Mouse (Mus musculus) heart, postnatal 36 days (tissue): ENCODE results near the gene Retreg1. TPM values are rescaled to one million over a fixed set of nuclear protein-coding genes. Genes with fewer than 3 reads are reported as not detected.

Source experiments
- DNase-seq, 2 experiments: peaks; one replicate each; pipeline ENCODE4 v3.0.0; 2021 to 2022
- intact Hi-C: fragments of 180-260 bp; cut with DNase I; formaldehyde crosslinking; loops from one replicate; pipeline ENCODE4 v1.15.1; 2025
- total RNA-seq, 2 experiments: library from RNA; stranded (reverse); gene quantifications; 2 replicates each; pipeline ENCODE4 v1.2.3; 2021

Gene Retreg1
- 100 to 1,000 TPM; 319 to 364 TPM for total RNA-seq

DNA sequence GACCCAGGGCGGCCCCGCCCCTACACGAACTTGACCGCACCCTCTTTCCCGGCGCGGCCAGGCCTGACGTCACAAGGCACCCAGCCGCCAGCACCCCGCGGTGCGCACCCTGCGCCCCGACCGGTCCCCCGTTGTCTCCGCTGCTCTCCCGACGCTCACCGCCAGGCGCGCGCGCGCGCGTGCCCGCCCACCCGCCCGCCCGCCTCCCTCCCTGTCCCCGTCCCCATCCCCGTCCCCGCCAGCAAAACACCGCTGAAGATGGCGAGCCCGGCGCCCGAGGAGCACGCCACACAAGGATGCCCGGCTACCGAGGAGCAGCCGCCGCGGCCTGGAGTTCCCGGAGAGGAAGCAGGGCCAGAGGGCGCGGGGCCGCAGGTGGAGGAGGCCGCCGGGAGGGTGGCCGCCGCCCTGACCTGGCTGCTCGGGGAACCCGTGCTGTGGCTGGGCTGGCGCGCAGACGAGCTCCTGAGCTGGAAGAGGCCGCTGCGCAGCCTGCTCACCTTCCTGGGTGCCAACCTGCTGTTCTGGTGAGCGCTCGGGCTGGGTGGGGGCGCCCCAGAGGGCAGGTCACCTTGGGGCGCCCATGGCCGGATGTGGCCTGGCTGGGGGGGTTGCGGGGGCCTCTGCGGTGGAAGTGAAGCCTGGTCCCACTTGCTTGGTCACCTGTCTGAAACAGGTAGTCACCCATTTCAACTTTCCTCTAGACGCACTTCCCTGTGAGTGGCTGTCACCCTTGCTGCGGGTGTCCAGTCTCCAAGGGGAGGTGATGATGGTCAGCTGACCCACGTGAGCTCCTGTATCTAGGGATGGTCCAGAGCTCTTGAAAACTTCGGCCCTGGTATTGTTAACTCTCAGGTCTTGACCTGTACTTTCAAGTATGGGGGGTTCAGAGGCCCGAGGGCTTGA lies at the start of gene Retreg1:
TSS of gene Retreg1 (plus strand) at position 95 of the 906 bp plus-strand sequence.
- peak; percentile 79 for DNase-seq
- intact Hi-C loops: no loop called here

DNA sequence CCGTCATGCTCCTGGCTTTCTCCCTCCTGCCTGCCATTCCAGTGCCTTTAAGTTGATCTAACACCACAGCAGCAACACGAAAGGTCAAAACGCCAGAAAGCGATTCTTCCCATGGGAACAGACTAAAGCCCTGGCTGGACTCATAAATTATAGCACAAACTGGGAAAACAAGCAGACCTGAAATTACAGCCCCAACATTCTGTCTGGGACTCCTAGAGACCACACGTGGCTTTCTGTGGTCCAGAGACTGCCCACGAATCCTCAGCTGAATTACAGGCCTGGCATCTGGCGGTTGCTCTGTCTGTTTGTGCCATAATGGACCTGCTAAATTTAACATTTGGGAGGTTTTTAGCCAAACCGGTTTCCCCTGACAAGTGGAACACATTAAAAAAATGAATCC lies 48.9 kb upstream of the Retreg1 start:
- intact Hi-C loops: no loop called here
- no peak for DNase-seq

DNA sequence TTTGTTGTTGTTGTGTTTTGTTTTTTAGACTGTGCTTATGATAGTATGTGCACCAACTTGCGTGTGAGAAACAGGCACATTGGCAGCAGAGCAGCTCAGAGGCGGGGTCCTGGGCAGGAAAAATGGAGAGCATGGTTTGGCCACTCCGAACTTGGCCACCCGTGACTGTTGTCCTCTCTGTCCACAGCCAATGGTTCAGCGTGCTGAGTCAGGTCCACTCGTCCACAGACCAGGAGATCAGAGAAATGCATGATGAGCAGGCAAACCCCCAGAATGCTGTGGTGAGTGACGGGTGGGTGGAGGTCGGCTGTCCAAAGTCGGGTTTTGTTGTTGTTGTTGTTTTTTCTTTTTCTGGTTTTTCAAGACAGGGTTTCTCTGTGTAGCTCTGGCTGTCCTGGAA lies 47.5 kb upstream of the Retreg1 start:
- DNase-seq: no peak
- intact Hi-C loops: no loop called here

DNA sequence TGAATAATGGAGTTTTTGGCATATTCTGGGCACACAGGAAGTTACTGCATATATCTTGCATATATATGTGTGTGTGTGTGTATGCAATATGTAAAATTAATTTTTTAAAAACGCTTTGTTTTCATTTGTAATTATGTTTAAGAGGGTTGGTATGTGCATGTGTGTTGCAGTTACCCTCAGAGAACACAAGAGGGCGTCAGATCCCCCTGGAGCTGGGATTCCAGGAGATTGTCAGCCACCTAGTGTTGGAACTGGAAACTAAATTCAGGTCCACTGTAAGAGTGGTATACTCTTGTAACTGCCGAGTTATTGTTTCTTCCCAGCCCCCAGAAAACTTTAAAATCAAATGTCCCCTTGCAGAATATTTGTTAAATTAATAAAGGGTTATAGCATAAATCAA lies 46.6 kb upstream of the Retreg1 start:
- intact Hi-C loops: no loop called here
- no peak for DNase-seq

DNA sequence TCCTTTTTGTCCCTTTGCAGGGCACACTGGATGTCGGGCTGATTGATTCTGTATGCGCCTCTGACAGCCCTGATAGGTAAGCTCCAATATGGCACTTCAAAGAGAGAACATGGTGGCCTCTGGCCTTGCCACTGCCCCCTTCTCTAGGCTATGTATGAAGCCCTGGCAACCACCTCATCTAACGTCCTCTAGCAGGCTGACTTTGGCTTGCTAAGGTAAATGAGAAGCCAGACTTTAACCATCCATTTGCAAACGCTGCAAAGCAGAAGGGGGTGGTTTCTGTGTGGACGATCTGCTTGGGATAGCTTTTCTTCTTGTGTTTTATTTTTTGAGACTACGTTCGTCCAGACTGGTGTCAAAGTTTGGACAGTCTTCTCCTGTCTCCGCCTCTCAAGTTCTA lies 45.8 kb upstream of the Retreg1 start:
- DNase-seq: no peak
- intact Hi-C loops: no loop called here

DNA sequence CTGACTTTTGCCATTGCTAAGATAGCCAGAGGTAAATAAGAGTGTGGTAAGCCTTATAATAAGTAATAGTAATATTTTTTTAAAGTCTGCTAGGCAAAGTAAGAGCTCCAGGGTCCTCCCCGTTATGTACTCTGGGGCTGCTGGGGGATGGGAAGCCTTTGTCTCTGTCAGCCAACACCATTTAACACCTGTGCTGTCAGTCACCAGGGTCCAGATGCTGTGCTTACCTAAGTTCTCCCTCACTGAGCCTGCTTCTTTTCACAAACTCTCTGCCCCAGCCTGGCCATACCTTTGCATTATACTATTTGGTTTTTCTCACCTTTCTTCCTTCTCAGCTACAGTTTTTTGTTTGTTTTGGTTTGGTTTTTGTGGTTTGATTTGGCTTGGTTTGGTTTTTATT lies 45.1 kb upstream of the Retreg1 start:
- intact Hi-C loops: no loop called here
- DNase-seq: no peak

DNA sequence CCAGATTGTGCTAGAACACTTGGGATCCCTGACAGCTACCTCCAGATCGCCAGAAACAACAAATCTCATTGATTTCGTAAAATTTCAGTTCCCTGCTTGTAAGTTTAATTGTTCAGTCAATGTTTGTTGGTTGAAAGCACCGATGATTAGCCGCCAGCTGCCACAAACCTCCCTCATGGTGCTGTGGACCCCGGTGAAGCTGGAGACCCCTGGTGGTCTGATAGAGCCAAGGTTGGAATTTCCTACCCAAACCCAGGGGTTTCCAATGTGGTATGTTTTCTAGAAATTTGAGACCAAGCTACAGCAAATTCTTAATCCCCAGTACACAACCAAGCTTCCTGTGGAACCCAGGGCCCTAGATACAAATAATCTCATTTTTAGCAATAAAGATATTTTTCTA lies 41.3 kb upstream of the Retreg1 start:
- intact Hi-C loops: no loop called here
- DNase-seq: no peak

DNA sequence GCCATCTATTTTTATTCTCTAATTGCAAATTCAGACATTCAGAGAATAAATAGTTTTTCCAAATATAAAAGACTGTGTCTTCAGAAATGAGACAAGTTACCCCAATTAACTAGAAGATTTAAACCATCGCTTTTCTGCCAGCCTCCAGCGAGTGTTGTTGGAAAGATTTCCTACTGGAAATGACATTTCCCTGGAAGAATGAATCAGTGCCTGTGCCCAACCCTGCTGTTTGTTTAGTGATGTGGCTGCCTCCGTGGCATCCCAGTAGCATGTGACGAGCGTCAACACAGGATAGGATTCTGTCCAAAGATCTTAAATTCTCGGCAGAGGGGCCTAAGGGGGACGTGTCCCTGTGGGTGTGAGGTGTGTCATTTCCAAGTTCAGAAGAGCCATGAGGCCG lies 40.8 kb upstream of the Retreg1 start:
- intact Hi-C loops: no loop called here
- DNase-seq: no peak

DNA sequence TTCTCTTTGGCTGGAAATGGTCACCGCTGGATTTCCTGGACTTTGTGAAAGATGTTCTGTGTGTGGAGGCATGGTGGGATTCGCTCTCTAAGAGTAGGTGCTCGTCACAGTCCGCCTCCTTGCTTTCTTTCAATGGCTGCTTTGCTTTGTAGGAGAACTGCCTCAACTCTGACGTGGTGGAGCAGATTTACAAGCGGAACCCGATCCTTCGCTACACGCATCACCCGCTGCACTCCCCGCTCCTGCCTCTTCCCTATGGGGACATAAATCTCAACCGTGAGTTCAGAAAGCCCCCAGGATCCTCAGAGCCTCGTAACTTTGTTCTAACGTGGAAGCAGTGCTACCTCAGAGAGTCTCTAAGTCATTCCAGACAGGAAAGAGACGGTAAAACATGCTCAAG lies 39.9 kb upstream of the Retreg1 start:
- intact Hi-C loops: no loop called here
- DNase-seq: no peak

DNA sequence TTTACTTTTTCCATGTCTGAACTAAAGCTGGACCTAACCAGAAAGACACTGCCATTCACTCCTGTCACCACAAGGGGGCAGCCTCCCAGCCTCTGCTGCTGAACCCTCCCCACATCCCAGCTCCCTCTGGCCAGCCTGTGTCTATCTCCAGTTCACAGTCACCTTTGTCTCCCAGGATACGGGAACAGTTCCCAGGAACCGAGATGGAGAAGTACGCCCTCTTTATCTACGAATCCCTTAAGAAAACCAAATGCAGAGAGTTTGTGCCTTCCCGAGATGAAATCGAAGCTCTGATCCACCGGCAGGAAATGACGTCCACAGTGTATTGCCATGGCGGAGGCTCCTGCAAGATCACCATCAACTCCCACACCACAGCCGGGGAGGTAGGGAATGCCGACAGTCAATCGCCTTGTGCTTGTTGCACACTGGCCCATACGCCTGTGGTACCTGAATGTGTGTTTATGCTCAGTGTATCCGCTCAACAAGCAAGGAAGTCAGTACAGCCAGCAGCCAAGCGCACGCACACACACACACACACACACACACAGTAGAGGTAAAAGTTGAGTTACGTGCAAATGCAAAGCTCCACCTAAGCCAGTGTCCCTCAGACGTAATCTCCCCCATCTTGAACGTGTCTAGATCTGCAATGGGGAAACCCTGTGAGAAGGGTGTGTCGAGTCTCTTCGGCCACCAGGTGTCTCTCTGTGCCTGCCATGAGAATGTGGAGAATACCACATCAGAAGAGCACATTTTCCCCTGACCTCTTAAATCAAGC lies 37.5 kb upstream of the Retreg1 start:
- intact Hi-C loops: loop anchor here (2.0 to 5.0 kb wide), 4 partner anchors 97 to 522 kb away; partner anchors contain the start of gene Zfp622

DNA sequence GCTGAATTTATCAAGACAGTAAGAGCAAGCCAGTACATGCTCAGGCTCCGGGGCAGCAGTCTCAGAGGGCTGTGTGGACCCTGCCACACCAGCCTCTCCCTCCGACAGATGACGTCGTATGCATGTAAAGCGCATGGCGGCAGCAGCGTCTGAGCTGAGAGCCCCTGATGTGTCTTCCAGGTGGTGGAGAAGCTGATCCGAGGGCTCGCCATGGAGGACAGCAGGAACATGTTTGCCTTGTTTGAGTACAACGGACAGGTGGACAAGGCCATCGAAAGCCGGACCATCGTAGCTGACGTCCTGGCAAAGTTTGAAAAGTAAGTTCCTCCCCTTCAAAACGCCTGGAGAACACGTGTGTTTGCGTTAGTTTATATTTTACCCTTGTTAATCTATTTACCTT lies 36.6 kb upstream of the Retreg1 start:
- intact Hi-C loops: loop anchor here (5.0 kb wide), 3 partner anchors 96 to 521 kb away; partner anchors contain the start of gene Zfp622
- no peak for DNase-seq

More for the DNA sequence above, 37.5 kb upstream of the Retreg1 start:
- DNase-seq: peak; percentile 75 to 78

DNA sequence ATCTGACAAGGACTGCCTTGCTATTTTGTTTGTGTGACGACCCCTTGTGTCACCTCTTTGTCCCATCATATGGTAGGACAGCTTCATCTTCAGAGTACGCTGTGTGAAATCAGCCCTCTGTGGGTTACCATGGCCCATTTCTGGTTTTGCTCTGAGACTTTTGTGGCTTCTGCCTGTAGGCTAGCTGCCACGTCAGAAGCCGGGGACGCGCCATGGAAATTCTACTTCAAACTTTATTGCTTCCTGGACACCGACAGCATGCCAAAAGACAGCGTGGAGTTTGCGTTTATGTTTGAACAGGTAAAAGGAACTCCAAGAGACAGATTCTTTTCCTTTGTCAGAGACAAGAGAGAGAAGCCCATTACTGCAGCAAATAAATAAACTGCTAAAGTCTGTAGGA lies 36.1 kb upstream of the Retreg1 start:
- no peak for DNase-seq
- intact Hi-C loops: loop anchor here (5.0 kb wide), 3 partner anchors 95 to 520 kb away; partner anchors contain the start of gene Zfp622

DNA sequence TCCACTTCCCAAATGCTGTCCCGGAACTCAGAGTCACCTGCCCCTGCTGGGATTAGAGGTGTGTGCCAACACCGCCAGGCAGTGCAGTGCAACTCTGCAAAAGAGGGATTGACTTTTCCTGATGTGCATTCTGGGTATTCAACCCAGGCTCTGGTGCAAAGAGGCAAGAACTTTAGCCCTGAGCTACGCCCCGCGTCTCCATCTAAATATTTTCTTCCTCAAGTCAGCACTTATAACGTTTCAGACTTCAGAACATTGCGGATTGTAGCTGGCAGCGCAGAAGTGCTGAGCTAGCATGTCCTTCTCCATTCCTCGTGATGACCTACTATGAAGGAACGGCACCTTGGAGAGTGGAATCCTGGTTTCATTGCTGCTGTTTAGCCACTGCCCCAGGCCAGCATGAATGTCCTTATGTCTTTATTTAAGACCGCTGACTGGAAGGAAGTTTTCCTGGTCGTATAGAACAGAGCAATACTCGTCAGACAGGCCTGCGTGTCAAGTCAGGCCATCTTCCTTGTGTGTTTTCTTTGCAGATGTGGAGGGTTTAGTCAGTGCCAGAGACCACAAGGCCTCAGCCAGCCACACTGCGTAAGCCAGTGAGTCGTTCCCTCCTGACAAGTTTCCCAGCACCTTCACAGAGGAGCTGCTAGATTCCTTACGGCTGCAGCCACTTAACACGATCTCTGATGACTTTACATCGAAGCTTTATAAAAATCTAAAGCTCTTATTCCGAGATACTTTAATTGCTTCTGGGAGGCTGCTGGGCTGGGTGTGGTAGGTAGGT lies 34.1 kb upstream of the Retreg1 start:
- DNase-seq: no peak
- intact Hi-C loops: loop anchor here (5.0 kb wide), 3 partner anchors 93 to 518 kb away; partner anchors contain the start of gene Zfp622

DNA sequence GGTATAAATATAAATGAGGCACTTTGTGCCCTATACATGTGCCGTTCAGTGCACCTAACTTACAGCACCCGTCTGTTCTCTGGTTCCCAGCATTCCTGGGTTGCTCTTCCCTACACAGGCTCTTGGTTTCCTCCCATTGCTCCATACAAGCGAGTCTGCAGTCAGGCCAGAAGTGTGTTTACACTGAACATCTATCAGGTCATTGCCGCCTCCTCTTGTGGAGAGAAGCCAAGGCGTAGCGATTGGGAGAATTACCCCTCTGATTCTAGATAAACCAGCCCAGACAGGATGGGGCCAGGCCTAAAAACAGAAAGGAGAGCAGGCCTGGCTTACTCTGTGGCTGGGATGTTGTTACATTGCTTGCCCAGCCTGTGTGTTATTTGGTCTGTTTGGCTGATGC lies 33.3 kb upstream of the Retreg1 start:
- intact Hi-C loops: loop anchor here (5.0 kb wide), 3 partner anchors 93 to 518 kb away; partner anchors contain the start of gene Zfp622
- DNase-seq: no peak

DNA sequence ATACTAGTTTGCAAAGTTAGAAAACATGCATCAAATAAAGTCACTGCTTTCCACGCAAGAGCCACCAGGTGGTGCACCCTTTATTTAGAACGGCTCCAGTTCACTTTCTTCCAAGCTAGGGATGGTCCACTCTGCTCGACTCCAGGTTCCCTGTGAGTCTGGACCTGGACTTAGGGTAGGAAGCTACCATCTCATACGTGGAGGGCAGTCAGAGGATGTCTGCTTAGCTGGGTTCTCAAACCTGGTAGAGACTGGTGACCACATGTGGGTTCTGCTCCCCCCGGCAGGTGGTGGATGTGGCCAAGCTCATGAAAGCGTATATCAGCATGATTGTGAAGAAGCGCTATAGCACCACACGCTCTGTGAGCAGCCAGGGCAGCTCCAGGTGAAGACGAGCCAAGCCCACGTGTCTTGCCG lies 31.1 kb upstream of the Retreg1 start:
- intact Hi-C loops: no loop called here
- DNase-seq: peak in 1 of 2 experiments; percentile 23

DNA sequence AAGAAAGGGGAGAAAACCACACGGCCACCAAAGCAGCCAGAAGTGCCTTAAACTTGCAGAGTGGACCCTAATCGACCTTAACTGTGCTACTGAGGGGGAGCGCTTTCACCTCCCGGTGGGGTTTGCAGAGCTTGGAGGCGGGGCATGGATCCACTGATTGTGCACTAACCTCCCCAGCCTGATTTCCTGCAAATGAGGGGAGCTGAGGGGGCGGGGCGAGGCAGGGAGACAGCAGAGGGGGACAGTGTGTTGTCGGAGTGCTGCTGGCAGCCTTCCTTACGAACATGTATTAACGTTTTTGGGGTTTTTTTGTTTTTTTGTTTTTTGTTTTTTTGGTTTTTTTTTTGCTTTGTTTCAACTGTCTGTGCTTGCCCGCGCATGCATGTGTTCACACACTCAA lies 30.5 kb upstream of the Retreg1 start:
- intact Hi-C loops: no loop called here
- no peak for DNase-seq

DNA sequence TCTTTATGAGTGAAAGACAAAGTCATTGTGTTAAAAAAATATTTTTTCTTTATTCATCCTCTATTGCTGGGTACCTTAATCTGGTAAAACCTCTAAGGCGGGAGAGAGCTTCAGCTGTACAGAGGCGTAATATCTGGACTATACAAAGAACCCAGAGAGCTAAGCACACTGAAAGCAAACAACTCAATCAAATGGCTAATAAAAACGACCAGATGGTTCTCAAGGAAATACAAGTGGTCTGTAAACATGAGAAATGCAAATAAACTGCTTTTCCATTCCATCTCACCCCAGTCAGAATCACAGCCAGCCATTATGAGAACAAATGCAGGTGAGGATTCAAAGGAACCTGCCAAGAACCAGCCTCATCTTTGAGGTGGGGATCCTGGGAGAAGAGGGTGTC lies 28.4 kb upstream of the Retreg1 start:
- DNase-seq: no peak
- intact Hi-C loops: no loop called here

DNA sequence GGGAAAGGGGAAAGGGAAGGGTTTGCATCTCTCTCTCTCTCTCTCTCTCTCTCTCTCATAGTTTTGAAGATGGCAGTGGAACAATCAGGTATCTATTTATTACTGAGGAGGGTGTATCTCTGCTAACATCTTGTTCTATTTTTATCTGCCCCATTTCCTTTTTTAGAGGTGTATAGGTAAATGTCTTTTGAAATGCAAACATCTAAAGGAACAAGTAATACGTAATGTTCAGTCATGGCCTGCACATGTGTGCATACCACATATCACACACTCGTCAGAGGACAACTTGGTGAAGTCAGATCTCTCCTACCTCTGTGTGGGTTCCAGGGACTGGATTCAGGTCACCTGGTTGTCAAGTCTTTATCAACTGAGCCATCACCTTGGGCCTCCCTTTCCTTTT lies 25.8 kb upstream of the Retreg1 start:
- intact Hi-C loops: no loop called here
- no peak for DNase-seq

DNA sequence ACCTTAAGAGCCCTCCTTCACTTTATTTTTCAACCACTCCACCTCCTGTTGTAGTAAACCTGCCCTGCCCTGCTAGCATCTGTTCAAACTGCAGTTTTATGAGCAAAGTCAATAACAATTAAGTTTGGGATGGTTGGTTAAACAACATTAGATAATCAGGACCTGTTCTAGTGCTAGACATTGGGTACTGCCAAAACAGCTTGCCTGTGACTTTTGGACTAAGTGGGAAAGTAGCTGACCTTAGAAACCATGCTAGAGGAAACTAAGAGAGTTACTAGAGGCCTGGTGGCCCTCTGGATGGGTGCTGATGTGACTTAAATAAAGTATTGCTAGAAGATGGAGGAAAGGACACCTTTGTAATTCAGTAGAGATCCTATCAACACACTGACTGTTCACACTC lies 21.0 kb upstream of the Retreg1 start:
- DNase-seq: no peak
- intact Hi-C loops: no loop called here

DNA sequence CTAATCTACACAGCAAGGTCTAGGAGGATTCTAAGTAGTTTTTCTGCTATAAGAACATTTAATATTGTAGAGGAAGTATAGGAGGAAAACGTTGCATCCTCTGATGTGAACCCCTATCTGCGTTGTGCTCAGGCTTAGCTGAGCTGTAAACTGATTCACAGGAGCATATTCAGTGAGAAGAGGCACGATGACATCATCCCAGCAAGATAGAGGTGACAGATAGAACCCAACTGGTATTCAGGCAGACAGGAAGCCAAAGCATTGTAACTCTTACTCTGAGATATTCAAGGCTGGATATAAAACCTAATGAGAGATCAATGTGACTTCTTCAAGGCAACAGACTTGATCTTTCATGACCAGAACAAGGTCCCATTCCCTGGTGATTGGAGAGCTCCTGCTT lies 20.3 kb upstream of the Retreg1 start:
- no peak for DNase-seq
- intact Hi-C loops: no loop called here

DNA sequence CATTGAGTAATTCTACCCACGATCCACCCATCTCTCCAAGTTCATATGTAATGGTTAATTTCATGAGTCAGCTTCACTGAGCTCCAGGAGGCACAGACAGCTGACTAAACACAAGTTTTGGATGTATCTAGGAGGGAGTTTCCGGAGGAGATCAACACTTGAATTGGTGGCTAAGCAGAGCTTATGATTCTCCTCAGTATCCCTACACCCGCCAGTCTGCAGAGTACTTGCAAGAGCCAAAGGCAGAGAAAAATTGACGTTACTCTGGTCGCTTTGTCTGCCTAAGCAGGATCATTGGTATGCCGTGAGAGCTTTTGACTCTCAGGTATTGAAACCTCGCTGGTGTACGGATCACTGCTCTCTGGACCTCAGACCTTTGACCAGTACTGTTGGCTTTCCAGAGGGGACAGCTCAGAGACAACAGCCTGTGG lies 16.4 kb upstream of the Retreg1 start:
- intact Hi-C loops: no loop called here
- no peak for DNase-seq
